Mouse (Mus musculus): ENCODE results near the gene Gm7544. TPM values are rescaled to one million over a fixed set of nuclear protein-coding genes. Genes with fewer than 3 reads are reported as not detected.
"Not testable (repeated sequence)": the region's sequence is repeated elsewhere in the genome, so short reads cannot be mapped to it uniquely, and the experiment has no call there.

Gene Gm7544
- polyA plus RNA-seq, 1 experiment from 2014 or later = not detected

- Histone ChIP-seq H3K9me3 (no peaks in the 10 kb centered on the region), H3K36me3 (no peaks in the 10 kb centered on the region), H3K4me2 (no peak overlapping the region), H3K4me3 (replicated peaks) (no peak overlapping the region), H3K27ac (no peak overlapping the region), H3K27me3 (no peaks in the 10 kb centered on the region), H3K9ac (replicated peaks) (no peak overlapping the region), H3K4me1 (replicated peaks) (no peaks in the 10 kb centered on the region)
- no peak for ATAC-seq (ENCODE audit: insufficient number of reproducible peaks, insufficient read depth, low FRiP score, low TSS enrichment, low read depth)
- 79% methylated on average over 1 of the region's 1 CpGs for WGBS
These were observed 17.4 kb upstream of the Gm7544 start for GRCm38 (mm10) chr1:82973244-82973643.

GRCm38 (mm10) chr1:82972046-82972445, 16.2 kb upstream of the Gm7544 start:
- no peak overlapping the region for H3K4me2 ChIP-seq
- WGBS = 65% methylated on average over 4 of the region's 4 CpGs
- H3K4me1 ChIP-seq (replicated peaks) = no peaks in the 10 kb centered on the region
- H3K9me3 ChIP-seq = no peaks in the 10 kb centered on the region
- no peak overlapping the region for H3K4me3 ChIP-seq (replicated peaks)
- ATAC-seq (ENCODE audit: insufficient number of reproducible peaks, insufficient read depth, low FRiP score, low TSS enrichment, low read depth) = no peak
- H3K9ac ChIP-seq (replicated peaks) = no peak overlapping the region
- no peaks in the 10 kb centered on the region for H3K27me3 ChIP-seq
- no peak overlapping the region for H3K27ac ChIP-seq
- no peaks in the 10 kb centered on the region for H3K36me3 ChIP-seq

DNA sequence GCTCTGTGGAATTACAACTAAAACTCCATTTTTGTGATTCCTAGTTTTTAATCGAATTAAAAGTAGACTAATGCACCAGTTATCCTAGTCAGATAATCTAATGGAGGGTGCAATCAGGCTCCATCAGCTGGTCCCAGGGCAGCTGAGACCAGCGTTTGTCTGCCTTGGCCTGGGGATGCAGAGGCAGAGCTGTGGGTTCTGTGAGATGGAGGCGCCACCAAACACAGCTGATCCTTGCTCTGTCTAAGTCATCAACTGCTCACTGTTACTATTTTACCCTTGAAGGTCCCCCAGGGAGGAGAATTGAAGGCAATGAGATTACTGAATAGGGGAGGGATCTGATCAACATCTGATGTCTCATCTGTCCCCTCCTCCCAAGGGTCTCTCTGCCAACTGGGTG, 10.6 kb upstream of the Gm7544 start:
- ATAC-seq (ENCODE audit: insufficient number of reproducible peaks, insufficient read depth, low FRiP score, low TSS enrichment, low read depth) = no peak
- no peak overlapping the region for H3K4me2 ChIP-seq
- H3K9me3 ChIP-seq = no peaks in the 10 kb centered on the region
- no peaks in the 10 kb centered on the region for H3K36me3 ChIP-seq
- no peak overlapping the region for H3K4me3 ChIP-seq (replicated peaks)
- 70% methylated on average over 3 of the region's 3 CpGs for WGBS
- H3K27me3 ChIP-seq = no peaks in the 10 kb centered on the region
- H3K4me1 ChIP-seq (replicated peaks) = no peaks in the 10 kb centered on the region
- H3K27ac ChIP-seq = no peak overlapping the region
- H3K9ac ChIP-seq (replicated peaks) = no peak overlapping the region

DNA sequence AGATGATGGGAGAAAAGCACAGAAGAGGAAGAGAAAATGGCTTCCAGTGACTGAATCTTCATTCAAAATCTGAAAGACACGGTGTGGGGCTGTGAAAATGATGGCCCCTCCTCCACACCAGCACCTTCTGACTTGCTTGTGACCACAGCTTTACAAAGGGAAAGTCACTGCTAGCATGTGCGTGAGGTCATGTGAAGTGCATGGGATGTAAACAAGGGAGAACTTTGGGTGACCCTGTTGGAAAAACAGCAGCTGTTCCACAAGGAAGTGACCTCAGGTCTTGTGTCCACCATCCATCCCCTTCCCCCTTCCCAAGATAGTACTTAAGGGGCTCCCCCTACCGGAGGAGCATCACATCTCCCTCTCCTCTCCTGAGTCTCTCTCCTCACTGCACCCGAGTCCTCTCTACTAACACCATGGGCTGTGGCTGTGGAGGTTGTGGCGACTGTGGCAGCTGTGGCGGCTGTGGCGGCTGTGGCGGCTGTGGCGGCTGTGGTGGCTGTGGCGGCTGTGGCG, 4.1 kb upstream of the Gm7544 start, which contains the start of gene Gm47955:
Gene Gm47955, plus strand, starts transcription at position 417 of the 516 bp plus-strand sequence.
- Histone ChIP-seq H3K9me3 (0 out of 2 replicates have a peak, but pooled peaks cover 2% of the 10 kb centered on the region), H3K4me2 (no peak within 1 kb of the TSS), H3K4me1 (replicated peaks) (no peaks in the 10 kb centered on the region), H3K4me3 (replicated peaks) (no peak within 1 kb of the TSS), H3K9ac (replicated peaks) (no peak within 1 kb of the TSS), H3K27me3 (no peaks in the 10 kb centered on the region), H3K27ac (no peak within 1 kb of the TSS), H3K36me3 (no peaks in the 10 kb centered on the region)
- WGBS = 90% methylated on average over 11 of the region's 11 CpGs
- ATAC-seq (ENCODE audit: insufficient number of reproducible peaks, insufficient read depth, low FRiP score, low TSS enrichment, low read depth) = no peak; the same call in 1 of the 2 replicates

DNA sequence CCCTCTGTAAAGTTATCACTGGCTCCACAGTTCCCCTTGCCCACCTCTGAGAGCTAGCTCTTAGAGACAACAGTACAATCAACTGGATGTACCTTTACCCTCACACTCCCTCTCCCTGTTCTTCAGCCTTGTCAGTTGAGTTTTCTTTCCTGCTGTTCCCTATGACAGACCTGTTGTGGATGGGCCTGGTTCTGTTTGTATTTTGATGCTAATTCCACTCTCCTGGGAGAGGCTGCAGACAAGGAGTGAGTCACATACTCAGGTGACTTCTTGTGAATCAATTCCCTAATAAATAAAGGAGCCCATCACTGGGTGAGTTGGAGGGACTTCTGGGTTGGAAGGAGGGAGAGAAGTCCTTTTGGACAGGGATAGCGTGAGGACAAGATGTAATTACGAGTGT, 7.2 kb downstream of the Gm7544 start:
- Histone ChIP-seq H3K27me3 (no peaks in the 10 kb centered on the region), H3K4me3 (replicated peaks) (no peak overlapping the region), H3K4me1 (replicated peaks) (no peaks in the 10 kb centered on the region), H3K4me2 (no peak overlapping the region), H3K27ac (no peak overlapping the region), H3K9ac (replicated peaks) (no peak overlapping the region), H3K9me3 (no peaks in the 10 kb centered on the region), H3K36me3 (no peaks in the 10 kb centered on the region)
- 88% methylated on average over 2 of the region's 2 CpGs for WGBS
- ATAC-seq (ENCODE audit: insufficient number of reproducible peaks, insufficient read depth, low FRiP score, low TSS enrichment, low read depth) = no peak

GRCm38 (mm10) chr1:82946029-82946428, 9.8 kb downstream of the Gm7544 start:
- H3K4me3 ChIP-seq (replicated peaks); H3K9ac ChIP-seq (replicated peaks); ATAC-seq (ENCODE audit: insufficient number of reproducible peaks, insufficient read depth, low FRiP score, low TSS enrichment, low read depth); H3K9me3 ChIP-seq; H3K36me3 ChIP-seq; H3K27ac ChIP-seq; H3K4me2 ChIP-seq; H3K27me3 ChIP-seq; H3K4me1 ChIP-seq (replicated peaks): not testable (repeated sequence)
- 100% methylated on average over 2 of the region's 2 CpGs for WGBS

DNA sequence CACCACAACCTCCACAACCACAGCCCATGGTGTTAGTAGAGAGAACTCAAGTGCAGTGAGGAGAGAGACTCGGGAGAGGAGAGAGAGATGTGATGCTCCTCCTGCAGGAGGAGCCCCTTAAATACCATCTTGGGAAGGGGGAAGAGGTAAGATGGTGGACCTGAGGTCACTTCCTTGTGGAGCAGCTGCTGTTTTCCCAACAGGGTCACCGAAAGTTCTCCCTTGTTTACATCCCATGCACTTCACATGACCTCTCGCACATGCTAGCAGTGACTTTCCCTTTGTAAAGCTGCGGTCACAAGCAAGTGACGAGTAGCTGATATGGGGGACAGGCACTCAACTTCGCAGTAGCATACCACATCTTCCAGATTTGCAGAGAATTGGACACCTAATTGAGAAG, 12.5 kb downstream of the Gm7544 start, which contains the start of gene A030003K21Rik:
Gene A030003K21Rik, minus strand, starts transcription at position 94 of the 400 bp plus-strand sequence.
- not testable (repeated sequence) for H3K4me2 ChIP-seq; H3K4me1 ChIP-seq (replicated peaks); ATAC-seq (ENCODE audit: insufficient number of reproducible peaks, insufficient read depth, low FRiP score, low TSS enrichment, low read depth); H3K27ac ChIP-seq; H3K9ac ChIP-seq (replicated peaks); H3K36me3 ChIP-seq; H3K27me3 ChIP-seq; H3K9me3 ChIP-seq; H3K4me3 ChIP-seq (replicated peaks)
- WGBS = no CpG with 5 or more reads among the region's 6 CpGs

- not testable (repeated sequence) for H3K4me1 ChIP-seq (replicated peaks); H3K9me3 ChIP-seq; H3K4me2 ChIP-seq; H3K27ac ChIP-seq; H3K36me3 ChIP-seq; H3K4me3 ChIP-seq (replicated peaks); H3K27me3 ChIP-seq; H3K9ac ChIP-seq (replicated peaks); ATAC-seq (ENCODE audit: insufficient number of reproducible peaks, insufficient read depth, low FRiP score, low TSS enrichment, low read depth)
- WGBS = 96% methylated on average over 2 of the region's 2 CpGs
These were observed 13.3 kb downstream of the Gm7544 start for GRCm38 (mm10) chr1:82942505-82942904.

- peaks cover 12% of the 10 kb centered on the region; the same call in 1 of the 2 replicates for H3K9me3 ChIP-seq
- H3K4me3 ChIP-seq (replicated peaks) = no peak overlapping the region
- 92% methylated on average over 5 of the region's 5 CpGs for WGBS
- H3K27me3 ChIP-seq = no peaks in the 10 kb centered on the region
- no peak overlapping the region for H3K9ac ChIP-seq (replicated peaks)
- no peaks in the 10 kb centered on the region for H3K4me1 ChIP-seq (replicated peaks)
- no peak for ATAC-seq (ENCODE audit: insufficient number of reproducible peaks, insufficient read depth, low FRiP score, low TSS enrichment, low read depth)
- H3K4me2 ChIP-seq = no peak overlapping the region
- H3K27ac ChIP-seq = no peak overlapping the region
- H3K36me3 ChIP-seq = no peaks in the 10 kb centered on the region
These were observed 17.1 kb downstream of the Gm7544 start for GRCm38 (mm10) chr1:82938666-82939065.

DNA sequence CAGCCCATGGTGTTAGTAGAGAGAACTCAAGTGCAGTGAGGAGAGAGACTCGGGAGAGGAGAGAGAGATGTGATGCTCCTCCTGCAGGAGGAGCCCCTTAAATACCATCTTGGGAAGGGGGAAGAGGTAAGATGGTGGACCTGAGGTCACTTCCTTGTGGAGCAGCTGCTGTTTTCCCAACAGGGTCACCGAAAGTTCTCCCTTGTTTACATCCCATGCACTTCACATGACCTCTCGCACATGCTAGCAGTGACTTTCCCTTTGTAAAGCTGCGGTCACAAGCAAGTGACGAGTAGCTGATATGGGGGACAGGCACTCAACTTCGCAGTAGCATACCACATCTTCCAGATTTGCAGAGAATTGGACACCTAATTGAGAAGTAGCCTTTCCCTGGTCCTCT, 24.5 kb downstream of the Gm7544 start, which contains the start of gene Gm6217:
Gene Gm6217, minus strand, starts transcription at position 74 of the 400 bp plus-strand sequence.
- H3K4me3 ChIP-seq (replicated peaks); H3K27ac ChIP-seq; H3K4me2 ChIP-seq; H3K27me3 ChIP-seq; ATAC-seq (ENCODE audit: insufficient number of reproducible peaks, insufficient read depth, low FRiP score, low TSS enrichment, low read depth); H3K4me1 ChIP-seq (replicated peaks); H3K9me3 ChIP-seq; H3K36me3 ChIP-seq; H3K9ac ChIP-seq (replicated peaks): not testable (repeated sequence)
- no CpG with 5 or more reads among the region's 6 CpGs for WGBS

- not testable (repeated sequence) for H3K27ac ChIP-seq; H3K27me3 ChIP-seq; H3K36me3 ChIP-seq; H3K4me2 ChIP-seq; H3K9ac ChIP-seq (replicated peaks); H3K4me1 ChIP-seq (replicated peaks); H3K9me3 ChIP-seq; ATAC-seq (ENCODE audit: insufficient number of reproducible peaks, insufficient read depth, low FRiP score, low TSS enrichment, low read depth); H3K4me3 ChIP-seq (replicated peaks)
- WGBS = 87% methylated on average over 2 of the region's 3 CpGs
These were observed 25.3 kb downstream of the Gm7544 start for GRCm38 (mm10) chr1:82930558-82930957.

DNA sequence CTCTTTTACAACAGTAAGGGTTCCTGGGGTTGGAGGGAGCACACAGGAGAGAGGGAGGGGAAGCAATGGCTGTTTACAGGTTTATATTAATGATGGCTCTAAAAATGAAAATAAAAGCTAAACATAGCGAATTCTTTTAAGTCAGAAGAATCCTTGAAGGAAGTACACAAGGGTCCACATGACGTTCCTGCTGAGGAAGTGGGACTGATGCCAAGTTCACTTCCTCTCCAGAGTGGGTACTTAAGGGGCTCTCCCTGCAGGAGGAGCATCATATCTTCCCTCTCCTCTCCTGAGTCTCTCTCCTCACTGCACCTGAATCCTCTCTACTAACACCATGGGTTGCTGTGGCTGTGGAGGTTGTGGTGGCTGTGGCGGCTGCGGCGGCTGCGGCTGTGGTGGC, 31.2 kb downstream of the Gm7544 start, which contains the start of gene A030014E15Rik:
Gene A030014E15Rik, plus strand, starts transcription at position 268 of the 400 bp plus-strand sequence.
- Histone ChIP-seq H3K27me3 (no peaks in the 10 kb centered on the region), H3K36me3 (no peaks in the 10 kb centered on the region), H3K27ac (no peak within 1 kb of the TSS), H3K4me3 (replicated peaks) (no peak within 1 kb of the TSS), H3K9me3 (no peaks in the 10 kb centered on the region), H3K4me2 (no peak within 1 kb of the TSS), H3K4me1 (replicated peaks) (no peaks in the 10 kb centered on the region), H3K9ac (replicated peaks) (no peak within 1 kb of the TSS)
- no peak for ATAC-seq (ENCODE audit: insufficient number of reproducible peaks, insufficient read depth, low FRiP score, low TSS enrichment, low read depth)
- WGBS = 85% methylated on average over 6 of the region's 6 CpGs

All from limb, embryonic 12.5 days (tissue).